Mouse (Mus musculus): Measurements from ENCODE around the gene Hist1h3e. TPM values are rescaled to one million over a fixed set of nuclear protein-coding genes. Genes with fewer than 3 reads are reported as not detected.

Gene Hist1h3e
- polyA plus RNA-seq, 1 experiment from 2014 or later: 1.9 TPM

GRCm38 (mm10) chr13:23530901-23531875 lies 31.0 kb downstream of the Hist1h3e start, which contains the start of gene Hist1h4h:
Gene Hist1h4h, plus strand, starts transcription at chr13:23531050.
- H3K9ac ChIP-seq (replicated peaks; ENCODE audit: low read depth, low read length): peak within 1 kb of the TSS; percentile 78
- ATAC-seq (ENCODE audit: low read depth): peak; percentile 89
- WGBS: under 1% methylated on average over 58 of the region's 70 CpGs
- H3K9me3 ChIP-seq (ENCODE audit: control insufficient read depth, low read length): no peaks in the 10 kb centered on the region
- peak within 1 kb of the TSS; percentile 42 for H3K4me3 ChIP-seq (ENCODE audit: low read depth, low read length)
- no peaks in the 10 kb centered on the region for H3K36me3 ChIP-seq (ENCODE audit: control insufficient read depth, insufficient read depth, low read length)
- H3K27me3 ChIP-seq (ENCODE audit: control insufficient read depth, insufficient read depth, low read length): no peaks in the 10 kb centered on the region
- H3K27ac ChIP-seq (ENCODE audit: low read depth, low read length): peak within 1 kb of the TSS; percentile 96
- peaks cover 35% of the 10 kb centered on the region for H3K4me1 ChIP-seq (ENCODE audit: control insufficient read depth, insufficient read depth, low read length)
- H3K4me2 ChIP-seq (ENCODE audit: low read depth, low read length): peak within 1 kb of the TSS; percentile 70

GRCm38 (mm10) chr13:23530181-23530900 lies 31.8 kb downstream of the Hist1h3e start:
- Histone ChIP-seq H3K4me2 (ENCODE audit: low read depth, low read length) (peak overlapping the region; percentile 70), H3K27ac (ENCODE audit: low read depth, low read length) (peak overlapping the region; percentile 96), H3K27me3 (ENCODE audit: control insufficient read depth, insufficient read depth, low read length) (no peaks in the 10 kb centered on the region), H3K9ac (replicated peaks; ENCODE audit: low read depth, low read length) (peak overlapping the region; percentile 78), H3K9me3 (ENCODE audit: control insufficient read depth, low read length) (no peaks in the 10 kb centered on the region), H3K4me3 (ENCODE audit: low read depth, low read length) (peak overlapping the region; percentile 42), H3K4me1 (ENCODE audit: control insufficient read depth, insufficient read depth, low read length) (peaks cover 31% of the 10 kb centered on the region), H3K36me3 (ENCODE audit: control insufficient read depth, insufficient read depth, low read length) (no peaks in the 10 kb centered on the region)
- ATAC-seq (ENCODE audit: low read depth): peak; percentile 22; the same call in 1 of the 2 replicates
- under 1% methylated on average over 20 of the region's 20 CpGs for WGBS

GRCm38 (mm10) chr13:23529480-23530165 lies 32.5 kb downstream of the Hist1h3e start:
- no peak for ATAC-seq (ENCODE audit: low read depth)
- H3K36me3 ChIP-seq (ENCODE audit: control insufficient read depth, insufficient read depth, low read length): no peaks in the 10 kb centered on the region
- H3K4me1 ChIP-seq (ENCODE audit: control insufficient read depth, insufficient read depth, low read length): peaks cover 29% of the 10 kb centered on the region
- no peaks in the 10 kb centered on the region for H3K27me3 ChIP-seq (ENCODE audit: control insufficient read depth, insufficient read depth, low read length)
- 32% methylated on average over 2 of the region's 2 CpGs for WGBS
- H3K9me3 ChIP-seq (ENCODE audit: control insufficient read depth, low read length): no peaks in the 10 kb centered on the region
- H3K4me2 ChIP-seq (ENCODE audit: low read depth, low read length): peak overlapping the region; percentile 70
- H3K9ac ChIP-seq (replicated peaks; ENCODE audit: low read depth, low read length): peak overlapping the region; percentile 78; the same call in 1 of the 2 replicates
- no peak overlapping the region for H3K27ac ChIP-seq (ENCODE audit: low read depth, low read length)
- peak overlapping the region; percentile 42 for H3K4me3 ChIP-seq (ENCODE audit: low read depth, low read length)

GRCm38 (mm10) chr13:23529005-23529404 lies 33.2 kb downstream of the Hist1h3e start:
- ATAC-seq (ENCODE audit: low read depth): no peak
- Histone ChIP-seq H3K27ac (ENCODE audit: low read depth, low read length) (no peak overlapping the region), H3K36me3 (ENCODE audit: control insufficient read depth, insufficient read depth, low read length) (no peaks in the 10 kb centered on the region), H3K9ac (replicated peaks; ENCODE audit: low read depth, low read length) (no peak overlapping the region), H3K9me3 (ENCODE audit: control insufficient read depth, low read length) (no peaks in the 10 kb centered on the region), H3K4me3 (ENCODE audit: low read depth, low read length) (no peak overlapping the region), H3K4me2 (ENCODE audit: low read depth, low read length) (no peak overlapping the region), H3K27me3 (ENCODE audit: control insufficient read depth, insufficient read depth, low read length) (no peaks in the 10 kb centered on the region), H3K4me1 (ENCODE audit: control insufficient read depth, insufficient read depth, low read length) (peaks cover 24% of the 10 kb centered on the region)
- 36% methylated on average over 5 of the region's 5 CpGs for WGBS

GRCm38 (mm10) chr13:23526312-23526711 lies 35.9 kb downstream of the Hist1h3e start:
- Histone ChIP-seq H3K4me2 (ENCODE audit: low read depth, low read length) (peak overlapping the region; percentile 48), H3K36me3 (ENCODE audit: control insufficient read depth, insufficient read depth, low read length) (no peaks in the 10 kb centered on the region), H3K9me3 (ENCODE audit: control insufficient read depth, low read length) (no peaks in the 10 kb centered on the region), H3K27me3 (ENCODE audit: control insufficient read depth, insufficient read depth, low read length) (no peaks in the 10 kb centered on the region), H3K9ac (replicated peaks; ENCODE audit: low read depth, low read length) (no peak overlapping the region; the same call in 1 of the 2 replicates), H3K4me1 (ENCODE audit: control insufficient read depth, insufficient read depth, low read length) (0 out of 2 replicates have a peak, but pooled peaks cover 8% of the 10 kb centered on the region), H3K27ac (ENCODE audit: low read depth, low read length) (no peak overlapping the region; the same call in 1 of the 2 replicates), H3K4me3 (ENCODE audit: low read depth, low read length) (peak overlapping the region; percentile 39)
- WGBS: 1% methylated on average over 17 of the region's 17 CpGs
- peak; percentile 52; the same call in 1 of the 2 replicates for ATAC-seq (ENCODE audit: low read depth)

GRCm38 (mm10) chr13:23525901-23526300 lies 36.3 kb downstream of the Hist1h3e start:
- Histone ChIP-seq H3K36me3 (ENCODE audit: control insufficient read depth, insufficient read depth, low read length) (no peaks in the 10 kb centered on the region), H3K9me3 (ENCODE audit: control insufficient read depth, low read length) (no peaks in the 10 kb centered on the region), H3K27ac (ENCODE audit: low read depth, low read length) (no peak overlapping the region), H3K27me3 (ENCODE audit: control insufficient read depth, insufficient read depth, low read length) (no peaks in the 10 kb centered on the region), H3K4me2 (ENCODE audit: low read depth, low read length) (peak overlapping the region; percentile 48), H3K9ac (replicated peaks; ENCODE audit: low read depth, low read length) (no peak overlapping the region), H3K4me3 (ENCODE audit: low read depth, low read length) (peak overlapping the region; percentile 39), H3K4me1 (ENCODE audit: control insufficient read depth, insufficient read depth, low read length) (0 out of 2 replicates have a peak, but pooled peaks cover 8% of the 10 kb centered on the region)
- WGBS: 3% methylated on average over 10 of the region's 10 CpGs
- no peak for ATAC-seq (ENCODE audit: low read depth)

- Histone ChIP-seq H3K9me3 (ENCODE audit: control insufficient read depth, low read length) (no peaks in the 10 kb centered on the region), H3K36me3 (ENCODE audit: control insufficient read depth, insufficient read depth, low read length) (no peaks in the 10 kb centered on the region), H3K27me3 (ENCODE audit: control insufficient read depth, insufficient read depth, low read length) (no peaks in the 10 kb centered on the region), H3K27ac (ENCODE audit: low read depth, low read length) (no peak overlapping the region), H3K4me2 (ENCODE audit: low read depth, low read length) (0 out of 2 replicates have a peak overlapping the region, but pooled peaks have one; percentile 9), H3K9ac (replicated peaks; ENCODE audit: low read depth, low read length) (no peak overlapping the region), H3K4me3 (ENCODE audit: low read depth, low read length) (no peak overlapping the region), H3K4me1 (ENCODE audit: control insufficient read depth, insufficient read depth, low read length) (0 out of 2 replicates have a peak, but pooled peaks cover 4% of the 10 kb centered on the region)
- peak; percentile 32; the same call in 1 of the 2 replicates for ATAC-seq (ENCODE audit: low read depth)
- WGBS: 17% methylated on average over 5 of the region's 5 CpGs
Observed at GRCm38 (mm10) chr13:23524654-23525053, 37.5 kb downstream of the Hist1h3e start.

GRCm38 (mm10) chr13:23523976-23524375 lies 38.2 kb downstream of the Hist1h3e start:
- no peaks in the 10 kb centered on the region for H3K36me3 ChIP-seq (ENCODE audit: control insufficient read depth, insufficient read depth, low read length)
- H3K4me1 ChIP-seq (ENCODE audit: control insufficient read depth, insufficient read depth, low read length): 0 out of 2 replicates have a peak, but pooled peaks cover 4% of the 10 kb centered on the region
- no peak overlapping the region for H3K4me3 ChIP-seq (ENCODE audit: low read depth, low read length)
- WGBS: 48% methylated on average over 5 of the region's 5 CpGs
- ATAC-seq (ENCODE audit: low read depth): no peak
- no peak overlapping the region for H3K4me2 ChIP-seq (ENCODE audit: low read depth, low read length)
- no peak overlapping the region for H3K9ac ChIP-seq (replicated peaks; ENCODE audit: low read depth, low read length)
- no peak overlapping the region for H3K27ac ChIP-seq (ENCODE audit: low read depth, low read length)
- no peaks in the 10 kb centered on the region for H3K9me3 ChIP-seq (ENCODE audit: control insufficient read depth, low read length)
- H3K27me3 ChIP-seq (ENCODE audit: control insufficient read depth, insufficient read depth, low read length): no peaks in the 10 kb centered on the region
